33 mouse cellular contexts compared by ENCODE assay signal in the genomic region with DNA sequence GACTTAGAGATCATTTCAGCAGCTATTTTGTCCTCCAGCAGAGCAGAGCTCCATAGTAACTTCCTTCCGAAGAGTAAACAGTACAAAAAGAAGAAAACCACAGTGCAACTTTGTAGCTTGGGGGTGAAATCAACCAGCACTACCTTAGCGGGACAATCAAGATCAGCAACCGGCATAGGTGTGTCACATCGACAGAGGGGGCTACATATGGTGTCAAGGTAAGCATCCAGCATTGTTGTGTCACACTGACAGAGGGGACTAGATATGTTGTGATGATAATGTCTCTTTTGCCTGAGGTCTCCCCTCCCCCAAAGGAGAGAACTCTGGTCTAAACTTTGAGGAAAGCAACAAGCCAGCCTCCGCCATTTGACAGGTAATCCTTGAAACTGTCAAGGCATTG. TPM values are rescaled to one million over a fixed set of nuclear protein-coding genes. Genes with fewer than 3 reads are reported as not detected.
DNase-seq lines count a peak whose midpoint lies in the region; TF ChIP-seq lines count a peak whose summit lies in the region.
"Had no signal": no experiment of that assay in that cellular context is flagged by ENCODE, and none has a peak within 500 bp of the region (broad histone marks: within the 10 kb centered on the region; RNA-seq: fewer than 3 reads in every experiment).

No protein-coding gene starts in this region.

- 46% methylated on average over 5 of the region's 5 CpGs for WGBS in spleen, adult 2 months
- WGBS in small intestine, adult 2 months = 84% methylated on average over 5 of the region's 5 CpGs

- H3K27me3 ChIP-seq in spleen, adult 2 months (ENCODE audit: control insufficient read depth, insufficient read depth, low read length) = no peaks in the 10 kb centered on the region
- H3K27me3 ChIP-seq in small intestine, adult 2 months (ENCODE audit: control insufficient read depth, insufficient read depth, low read length) = no peaks in the 10 kb centered on the region
- H3K27me3 ChIP-seq: embryonic facial prominence, embryonic 12.5 days; heart, embryonic 13.5 days; hindbrain, embryonic 15.5 days; kidney, embryonic 15.5 days; lung, embryonic 15.5 days; megakaryocyte, embryonic 14.5 days; midbrain, embryonic 12.5 days had no signal

- no peaks in the 10 kb centered on the region for H3K36me3 ChIP-seq in spleen, adult 2 months (ENCODE audit: control insufficient read depth, insufficient read depth, low read length)
- no peaks in the 10 kb centered on the region for H3K36me3 ChIP-seq in small intestine, adult 2 months (ENCODE audit: control insufficient read depth, insufficient read depth, low read length)
- H3K36me3 ChIP-seq: embryonic facial prominence, embryonic 12.5 days; heart, embryonic 13.5 days; hindbrain, embryonic 15.5 days; kidney, embryonic 15.5 days; limb, embryonic 13.5 days; lung, embryonic 15.5 days; midbrain, embryonic 12.5 days had no signal

- H3K27ac ChIP-seq in spleen, adult 2 months (ENCODE audit: insufficient read depth, low read length) = peak overlapping the region; percentile 43
- H3K27ac ChIP-seq in small intestine, adult 2 months (ENCODE audit: insufficient read depth, low read depth, low read length) = peak overlapping the region; percentile 42
- H3K27ac ChIP-seq: embryonic facial prominence, embryonic 12.5 days; gastrocnemius, adult 2 months; heart, adult 2 months; heart, embryonic 13.5 days; hindbrain, embryonic 15.5 days; kidney, embryonic 15.5 days; left cerebral cortex, adult 2 months; limb, embryonic 13.5 days; lung, embryonic 15.5 days; midbrain, embryonic 12.5 days had no signal

- no peak for DNase-seq in spleen, adult 2 months (ENCODE audit: low read depth in 1 of 2, low spot score in 2 of 2)
- no peak for DNase-seq in spleen, postnatal 10 days (ENCODE audit: low spot score in 2 of 2)
- DNase-seq in CD4-positive helper T cell, adult 2 months (ENCODE audit: low read depth, low spot score) = peak; percentile 26
- peak; percentile 23 to 45 for DNase-seq in CD8-positive naive resting alpha-beta T cell, adult 2 months (ENCODE audit: low read depth in 2 of 2, low spot score in 2 of 2)
- DNase-seq in lung, postnatal 10 days = no peak
- DNase-seq: adrenal gland, postnatal 25 days; B cell, adult 2 months; cerebellum, adult 18-20 months; cerebellum, postnatal 10 days; embryo, embryonic 11 days; gastrocnemius, adult 2 months; gastrocnemius, postnatal 36 days; heart, adult 2 months; heart, postnatal 10 days; kidney, adult 18-20 months; kidney, postnatal 25 days; lung, postnatal 4 days had no signal

- no peak overlapping the region for H3K4me3 ChIP-seq in spleen, adult 2 months (ENCODE audit: extremely low read depth, insufficient read depth, insufficient read length)
- H3K4me3 ChIP-seq in small intestine, adult 2 months (ENCODE audit: low read depth, low read length) = no peak overlapping the region
- H3K4me3 ChIP-seq: embryonic facial prominence, embryonic 12.5 days; gastrocnemius, adult 2 months; heart, adult 2 months; heart, embryonic 13.5 days; hindbrain, embryonic 15.5 days; kidney, embryonic 15.5 days; left cerebral cortex, adult 2 months; limb, embryonic 13.5 days; lung, embryonic 15.5 days; megakaryocyte, embryonic 14.5 days; midbrain, embryonic 12.5 days had no signal

- no peak for TF ChIP-seq POLR2A in spleen, adult 2 months (IDR thresholded peaks at IDR 0.05; ENCODE audit: low read depth, low read length)
- no peak for TF ChIP-seq POLR2A in small intestine, adult 2 months (IDR thresholded peaks at IDR 0.05; ENCODE audit: low read depth, low read length)

- peaks cover 15% of the 10 kb centered on the region; the same call in 1 of the 2 replicates for H3K4me1 ChIP-seq in spleen, adult 2 months (ENCODE audit: control insufficient read depth, insufficient read depth, insufficient read length)
- H3K4me1 ChIP-seq in small intestine, adult 2 months (ENCODE audit: control insufficient read depth, insufficient read depth, insufficient read length, low read length) = peaks cover 24% of the 10 kb centered on the region

- TF ChIP-seq CTCF in spleen, adult 2 months (IDR thresholded peaks at IDR 0.05; ENCODE audit: extremely low read depth, insufficient read depth, insufficient read length, insufficient replicate concordance) = no peak
- TF ChIP-seq CTCF in small intestine, adult 2 months (IDR thresholded peaks at IDR 0.05; ENCODE audit: extremely low read depth, insufficient read length, insufficient replicate concordance, low read depth, low read length) = no peak

RNA-seq across cellular contexts. Expression of gene Nudt16, which starts 2.9 kb away (rescaled TPM):
- 17.1 and 26.2 TPM in 2 replicates for polyA plus RNA-seq in spleen, adult 2 months (2012; rRNA removed)
- 12.3 and 23.2 TPM in 2 replicates for polyA plus RNA-seq in small intestine, adult 2 months (2012; rRNA removed)

RNA-seq across cellular contexts. Expression of gene 1700080E11Rik, which starts 10.4 kb away (rescaled TPM):
- polyA plus RNA-seq in spleen, adult 2 months (2012; rRNA removed) = not detected in 2 replicates
- polyA plus RNA-seq in small intestine, adult 2 months (2012; rRNA removed) = not detected in 2 replicates
- polyA plus RNA-seq: embryonic facial prominence, embryonic 12.5 days; forebrain, embryonic 16.5 days; heart, adult 2 months; heart, embryonic 13.5 days; hindbrain, embryonic 15.5 days; intestine, embryonic 14.5 days; kidney, embryonic 15.5 days; limb, embryonic 13.5 days; liver, embryonic 11.5 days; liver, embryonic 16.5 days; lung, embryonic 15.5 days; midbrain, embryonic 12.5 days; neural tube, embryonic 14.5 days; stomach, embryonic 16.5 days had no signal

Comparison
In these comparisons a context has a peak if more than half of its experiments do, and no peak if none do; other contexts are left out.
1. DNase-seq: peak in CD4-positive helper T cell, adult 2 months (single experiment) and CD8-positive naive resting alpha-beta T cell, adult 2 months (2 of 2); none in spleen, adult 2 months (0 of 2), spleen, postnatal 10 days (0 of 2) and lung, postnatal 10 days (single experiment).